Mouse (Mus musculus) brain, adult 2 months (tissue): ENCODE results near the gene Aldh3a2.
A peak's percentile ranks its signal among the peaks of the same experiment; 100 is the strongest.
"Not testable (repeated sequence)": the region's sequence is repeated elsewhere in the genome, so short reads cannot be mapped to it uniquely, and the experiment has no call there.

Source experiments
- DNase-seq: peaks from one replicate; pipeline ENCODE4 v3.0.0; 2011; ENCODE audit warnings: low read depth, low spot score

Gene Aldh3a2

DNA sequence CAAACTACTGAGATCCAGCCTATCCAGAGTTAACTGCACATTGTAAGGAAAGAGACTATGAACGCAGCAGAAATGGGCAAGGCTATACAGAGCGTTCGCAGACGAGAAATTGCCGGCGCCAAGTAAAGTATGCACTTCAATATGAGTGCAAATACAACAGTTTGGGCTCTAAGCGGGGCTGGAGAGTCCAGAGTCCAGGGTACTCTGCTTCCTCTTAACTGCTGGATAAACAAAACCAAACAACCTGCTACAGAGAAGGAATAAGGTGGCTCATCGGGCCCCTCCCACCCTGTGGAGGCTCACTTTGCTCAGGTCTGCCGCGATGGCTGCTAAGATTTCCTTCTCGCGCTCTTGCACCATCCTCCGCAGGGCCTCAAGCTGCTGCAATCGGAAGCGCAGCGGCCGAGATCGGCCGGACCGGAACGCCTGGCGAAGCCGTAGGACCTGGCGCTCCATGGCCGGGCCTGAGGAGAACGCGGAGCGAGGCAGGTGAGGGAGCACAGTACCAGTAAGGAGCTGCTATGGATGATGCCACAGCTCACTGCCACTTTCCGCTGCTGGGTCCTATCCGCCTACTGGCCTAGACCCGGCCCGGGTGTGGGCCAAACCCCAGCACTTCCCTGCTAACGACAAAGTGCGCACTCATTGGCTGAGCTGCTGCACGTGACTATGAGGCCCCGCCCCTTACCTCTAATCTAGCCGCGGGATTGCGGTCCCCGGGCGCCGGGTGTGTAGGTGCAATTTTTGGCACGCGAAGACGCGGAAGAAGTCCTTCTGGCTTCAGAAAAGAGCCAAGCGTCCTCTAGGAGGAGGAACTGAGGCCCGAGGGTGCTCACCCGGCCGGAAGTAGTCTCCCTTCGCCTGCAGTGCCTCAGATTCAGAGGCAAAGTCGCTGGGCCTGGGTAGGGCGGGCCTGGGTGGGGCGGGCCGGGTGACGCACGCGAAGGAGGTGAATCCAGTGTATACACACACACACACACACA, at the start of gene Aldh3a2:
Gene Aldh3a2, minus strand, starts transcription at position 914 of the 983 bp plus-strand sequence.
- DNase-seq: peak; percentile 99

DNA sequence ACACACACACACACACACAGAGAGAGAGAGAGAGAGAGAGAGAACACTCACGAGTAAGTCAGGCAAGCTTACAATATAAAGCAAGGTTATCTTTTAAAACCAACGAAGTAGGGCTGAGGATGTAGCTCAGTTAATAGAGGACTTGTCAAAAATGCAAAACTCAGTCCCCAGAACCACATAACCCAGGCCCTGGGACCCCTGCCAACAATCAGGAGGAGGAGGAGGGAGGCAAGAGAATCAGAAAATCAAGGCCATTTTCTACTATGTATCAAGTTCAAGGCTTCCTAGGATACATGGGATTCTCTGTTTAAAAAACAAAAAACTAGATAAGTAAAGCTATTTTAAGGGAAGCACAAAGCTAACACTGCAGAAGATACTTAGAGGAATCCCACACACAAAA, 49.6 kb upstream of the Aldh3a2 start:
- DNase-seq: no peak

DNA sequence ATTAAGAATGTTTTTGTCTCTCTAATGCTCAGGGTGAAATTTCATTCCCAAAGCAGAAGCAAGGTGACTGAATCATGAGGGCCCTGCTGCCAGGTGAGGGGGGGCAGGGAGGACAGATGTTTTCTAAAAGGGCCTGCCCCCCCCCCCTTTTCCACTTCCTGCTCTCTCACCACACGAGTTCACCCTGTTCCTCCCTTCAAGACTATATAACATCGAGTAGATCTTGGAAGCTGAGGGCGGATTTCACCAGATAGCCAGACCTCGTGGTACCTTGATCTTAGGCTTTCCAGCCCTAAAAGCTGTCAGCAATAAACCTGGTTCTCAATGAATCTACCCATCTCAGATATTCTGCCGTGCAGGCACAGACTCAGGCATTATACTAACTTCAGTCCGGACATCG, 43.1 kb upstream of the Aldh3a2 start:
- DNase-seq: no peak

DNA sequence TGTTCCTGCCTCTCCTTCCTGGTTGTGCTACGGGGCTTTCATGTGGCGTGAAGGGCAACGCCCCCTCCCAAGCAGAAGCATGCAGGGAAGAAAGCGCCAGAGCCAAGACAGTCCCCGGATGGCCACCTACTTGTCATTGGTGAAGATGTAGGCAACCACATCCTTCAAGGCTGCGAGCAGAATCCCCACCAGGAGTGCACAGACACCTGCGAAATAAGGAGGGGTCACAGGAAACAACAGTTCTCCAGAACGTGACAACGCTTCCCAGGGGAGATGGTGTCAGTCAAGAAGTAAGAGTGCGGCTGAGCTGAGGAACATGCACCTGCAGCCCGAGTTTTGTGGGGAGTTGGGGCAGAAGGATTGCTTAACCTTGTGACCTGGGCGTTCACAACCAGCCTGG, 42.6 kb upstream of the Aldh3a2 start:
- no peak for DNase-seq

- DNase-seq: no peak
Observed at GRCm38 (mm10) chr11:61307795-61308194, 40.5 kb upstream of the Aldh3a2 start.

DNA sequence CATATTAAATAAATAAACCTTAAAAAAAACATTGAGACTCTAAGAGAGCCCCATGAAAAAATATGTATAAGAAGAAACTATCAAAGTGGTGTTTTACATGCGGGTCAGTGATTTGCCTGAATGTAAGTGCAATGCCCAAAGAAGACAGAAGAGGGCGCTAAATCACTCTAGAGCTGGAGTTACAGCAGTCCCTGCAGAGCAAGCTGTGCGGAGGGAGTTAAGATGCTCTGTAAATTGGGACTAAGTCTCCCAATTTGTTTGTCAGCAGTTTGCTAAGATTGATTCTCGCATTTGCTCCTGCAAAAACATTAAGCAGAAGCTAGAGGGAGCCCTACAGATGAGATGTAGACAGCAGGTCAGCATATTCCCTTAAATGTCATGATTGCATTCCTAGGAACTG, 38.1 kb upstream of the Aldh3a2 start:
- peak; percentile 72 for DNase-seq

GRCm38 (mm10) chr11:61304535-61304934, 37.3 kb upstream of the Aldh3a2 start:
- DNase-seq: not testable (repeated sequence)

DNA sequence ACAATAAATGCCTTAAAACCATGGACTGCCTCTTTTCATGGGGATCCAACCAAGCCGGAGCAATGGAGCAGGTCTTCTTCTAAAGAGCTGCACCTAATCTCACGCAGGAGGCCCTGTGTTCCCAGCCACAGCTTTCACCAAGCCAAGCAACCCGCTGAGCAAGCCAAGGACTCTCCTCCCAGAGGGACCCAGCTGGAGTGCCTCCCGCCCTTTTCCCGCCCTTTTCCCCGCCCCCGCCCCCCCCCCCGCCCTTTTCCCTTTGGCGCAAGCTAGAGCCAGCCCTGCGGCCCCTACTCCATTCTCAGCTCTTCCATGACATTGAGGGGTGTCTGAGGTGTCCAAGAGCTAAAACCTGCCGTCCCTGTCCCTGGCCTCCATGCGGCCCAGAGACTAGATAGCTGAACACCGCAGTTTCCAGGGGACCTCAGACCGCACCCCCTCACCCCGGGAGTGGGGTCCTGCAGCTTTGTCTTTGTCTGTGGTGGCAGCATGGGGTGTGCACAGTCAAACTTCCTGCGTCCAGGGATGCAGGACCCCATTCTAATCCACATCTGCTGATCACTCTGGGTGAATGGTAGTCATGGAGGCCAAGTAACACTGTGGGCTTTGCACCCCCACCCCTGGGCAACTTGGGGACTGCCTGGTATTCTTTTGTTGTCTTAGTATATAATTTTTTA, 33.6 kb upstream of the Aldh3a2 start:
- no peak for DNase-seq

DNA sequence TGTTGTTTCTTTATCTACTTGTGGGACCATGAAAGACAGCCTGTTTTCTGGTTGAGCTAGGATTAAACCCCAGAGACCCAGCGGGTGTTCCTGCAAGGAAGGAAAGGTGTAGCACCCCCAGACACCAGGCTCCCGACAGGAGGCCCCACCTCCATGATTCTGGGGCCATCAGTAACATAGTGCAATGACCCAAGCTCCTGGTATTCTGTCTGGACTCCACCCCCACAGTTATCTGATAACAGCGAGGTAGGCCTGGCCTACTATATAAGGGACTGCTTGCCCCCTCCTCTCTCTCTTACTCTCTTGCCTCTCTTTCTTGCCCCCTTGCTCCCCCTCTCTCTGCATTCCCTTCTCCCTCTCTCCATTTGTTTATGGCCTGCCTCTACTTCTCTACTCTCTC, 32.9 kb upstream of the Aldh3a2 start:
- no peak for DNase-seq

- DNase-seq: no peak
Observed at GRCm38 (mm10) chr11:61297901-61298300, 30.6 kb upstream of the Aldh3a2 start.

DNA sequence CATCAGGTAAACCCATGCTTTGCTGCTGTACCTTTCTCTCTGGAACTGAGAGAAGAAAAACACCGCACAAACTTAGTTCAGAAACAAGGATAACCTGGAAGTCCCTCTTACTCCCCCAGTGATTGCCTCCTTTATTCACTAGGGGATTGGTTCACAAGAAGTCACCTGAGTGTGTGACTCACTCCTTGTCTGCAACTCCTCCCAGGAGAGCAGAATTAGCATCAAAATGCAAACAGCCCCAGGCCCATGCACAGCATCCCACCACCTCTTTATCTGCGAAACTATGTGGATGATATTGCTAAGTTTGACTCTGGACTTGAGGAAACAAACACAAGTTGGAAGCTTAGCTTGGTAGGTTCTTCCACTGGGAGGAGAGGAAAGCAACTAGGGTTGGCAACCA, 30.1 kb upstream of the Aldh3a2 start:
- DNase-seq: no peak

- DNase-seq: no peak
Observed at GRCm38 (mm10) chr11:61296556-61296955, 29.3 kb upstream of the Aldh3a2 start.

DNA sequence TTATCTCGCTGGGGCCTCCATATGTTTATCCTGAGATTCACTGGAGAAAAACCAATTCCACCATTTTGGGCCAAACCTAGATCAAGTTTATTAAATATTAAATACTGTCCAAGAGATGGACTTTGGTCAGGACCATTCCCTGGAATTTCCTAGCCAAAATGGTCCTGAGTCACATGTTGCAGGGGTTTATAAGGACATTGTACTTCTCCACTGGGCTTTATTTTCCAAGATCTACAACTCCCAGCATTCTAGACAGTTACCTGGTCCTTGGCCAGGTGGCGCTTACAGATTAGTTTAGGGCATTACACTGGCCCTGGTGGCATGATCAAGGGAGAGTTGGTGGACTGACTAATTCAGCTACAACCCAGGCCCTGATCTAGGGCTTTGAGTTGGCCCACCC, 28.3 kb upstream of the Aldh3a2 start:
- DNase-seq: no peak

DNA sequence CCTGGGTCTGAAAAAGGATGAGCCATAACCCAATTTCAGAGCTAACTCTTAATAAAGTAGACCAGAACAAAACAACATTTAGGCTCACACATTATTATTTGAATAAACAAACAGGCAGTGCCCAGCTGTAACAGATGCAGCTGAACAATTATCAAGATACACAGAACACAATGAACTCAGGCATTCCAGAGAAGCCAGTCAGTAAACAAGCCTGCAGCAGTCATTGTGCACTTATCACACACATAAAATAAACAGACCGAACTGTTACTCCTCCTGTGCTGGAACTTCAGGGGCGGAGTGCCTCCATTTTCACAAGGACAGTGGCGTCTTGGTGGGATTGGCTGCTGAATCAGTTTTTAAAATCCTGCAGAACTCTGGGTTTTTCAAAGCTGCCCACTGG, 27.2 kb upstream of the Aldh3a2 start:
- no peak for DNase-seq

- no peak for DNase-seq
Observed at GRCm38 (mm10) chr11:61293251-61293650, 26.0 kb upstream of the Aldh3a2 start.

GRCm38 (mm10) chr11:61284323-61284722, 17.1 kb upstream of the Aldh3a2 start:
- DNase-seq: peak; percentile 57

DNA sequence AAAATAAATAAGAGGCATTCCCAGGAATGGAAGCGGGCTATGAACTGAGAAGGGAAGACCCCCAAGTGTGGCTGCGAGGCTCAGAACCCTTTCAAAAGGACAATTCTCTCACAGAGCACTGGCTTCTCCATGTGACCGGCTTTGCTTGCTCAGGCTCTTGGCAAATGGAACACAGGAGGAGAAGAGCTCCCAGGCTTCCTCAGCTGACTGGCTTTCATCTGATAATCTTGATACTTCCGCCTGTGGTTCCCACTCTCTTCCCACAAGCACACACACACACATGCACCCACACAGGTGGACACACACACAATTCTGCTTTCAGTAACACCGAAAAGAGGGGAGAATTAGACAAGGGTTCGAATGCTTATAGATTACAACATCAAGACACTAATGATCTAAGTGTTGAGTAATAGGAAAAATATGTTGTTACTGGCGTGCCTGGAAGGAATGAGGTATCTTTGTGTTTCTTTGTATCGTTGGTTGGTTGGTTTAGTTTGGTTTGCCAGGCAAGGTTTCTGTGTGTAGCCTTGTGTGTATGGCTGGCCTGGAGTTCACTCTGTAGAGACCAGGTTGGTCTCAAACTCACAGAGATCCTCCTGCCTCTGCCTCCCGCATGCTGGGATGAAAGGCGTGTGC, 16.3 kb upstream of the Aldh3a2 start:
- DNase-seq: no peak

DNA sequence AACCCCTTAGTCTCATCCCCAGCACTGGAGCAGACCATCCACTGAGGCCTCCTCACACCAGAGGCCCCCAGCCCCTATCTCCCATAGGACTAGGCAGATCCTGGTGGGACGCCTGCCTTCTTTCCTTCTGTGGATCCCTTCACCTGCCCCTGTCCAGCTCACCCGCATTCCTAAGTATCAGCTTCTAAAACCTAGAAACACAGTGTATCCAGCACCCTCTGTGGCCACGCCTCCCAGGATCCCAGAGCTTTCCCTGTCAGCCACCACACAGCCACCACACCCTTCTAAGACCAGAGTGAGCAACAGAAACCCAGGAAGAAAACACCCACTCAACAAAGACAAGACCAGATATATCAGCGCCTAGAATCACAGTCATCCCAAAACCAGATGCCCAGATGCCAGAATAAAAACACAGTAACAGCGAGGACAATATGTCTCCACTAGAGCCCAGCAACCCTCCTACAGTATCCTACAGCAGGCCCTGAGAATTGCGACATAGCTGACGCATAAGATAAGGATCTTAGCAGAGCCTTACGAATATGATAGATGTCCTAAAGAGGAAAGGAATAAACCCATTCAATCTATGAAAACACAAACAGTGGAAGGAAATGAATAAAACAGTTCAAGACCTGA, 11.3 kb upstream of the Aldh3a2 start:
- DNase-seq: no peak

GRCm38 (mm10) chr11:61277937-61278336, 10.7 kb upstream of the Aldh3a2 start:
- DNase-seq: no peak

DNA sequence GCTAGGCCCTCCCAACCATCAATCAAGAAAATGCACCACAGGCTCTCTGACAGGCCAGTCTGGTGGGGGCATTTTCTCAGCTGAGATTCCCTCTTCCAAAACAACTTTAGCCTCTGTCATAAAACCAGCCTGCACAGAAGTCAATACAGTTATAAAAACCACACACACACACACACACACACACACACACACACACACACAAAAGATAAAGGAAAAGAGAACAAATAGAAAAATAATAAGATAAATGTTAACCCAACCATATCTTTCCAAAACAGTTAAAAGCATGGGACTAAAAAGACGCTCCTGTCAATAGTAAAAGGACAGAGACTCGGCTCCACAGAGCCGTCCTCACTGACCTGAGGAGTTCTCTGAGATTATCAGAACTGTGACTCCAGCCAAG, 9.2 kb upstream of the Aldh3a2 start:
- DNase-seq: no peak

- DNase-seq: no peak
Observed at GRCm38 (mm10) chr11:61275106-61275505, 7.8 kb upstream of the Aldh3a2 start.

GRCm38 (mm10) chr11:61274421-61274820, 7.2 kb upstream of the Aldh3a2 start:
- DNase-seq: no peak
